Mouse (Mus musculus) spleen, adult 2 months (tissue): ENCODE measurements around the gene Man2b2.
A peak's percentile ranks its signal among the peaks of the same experiment; 100 is the strongest.
"Not testable (repeated sequence)": the region's sequence is repeated elsewhere in the genome, so short reads cannot be mapped to it uniquely, and the experiment has no call there.

Experiments
- CTCF ChIP-seq: fragments of 200-500 bp; IDR thresholded peaks from 2 replicates; pipeline ENCODE4 v1.5.1; 2011; ENCODE audit warnings: mild to moderate bottlenecking, inconsistent platforms; ENCODE audit not compliant: insufficient read depth, insufficient read length, insufficient replicate concordance; ENCODE audit errors: extremely low read depth
- POLR2A ChIP-seq: fragments of 200-500 bp; IDR thresholded peaks from 2 replicates; pipeline ENCODE4 v1.6.1; 2011; ENCODE audit warnings: low read depth, low read length, inconsistent platforms

DNA sequence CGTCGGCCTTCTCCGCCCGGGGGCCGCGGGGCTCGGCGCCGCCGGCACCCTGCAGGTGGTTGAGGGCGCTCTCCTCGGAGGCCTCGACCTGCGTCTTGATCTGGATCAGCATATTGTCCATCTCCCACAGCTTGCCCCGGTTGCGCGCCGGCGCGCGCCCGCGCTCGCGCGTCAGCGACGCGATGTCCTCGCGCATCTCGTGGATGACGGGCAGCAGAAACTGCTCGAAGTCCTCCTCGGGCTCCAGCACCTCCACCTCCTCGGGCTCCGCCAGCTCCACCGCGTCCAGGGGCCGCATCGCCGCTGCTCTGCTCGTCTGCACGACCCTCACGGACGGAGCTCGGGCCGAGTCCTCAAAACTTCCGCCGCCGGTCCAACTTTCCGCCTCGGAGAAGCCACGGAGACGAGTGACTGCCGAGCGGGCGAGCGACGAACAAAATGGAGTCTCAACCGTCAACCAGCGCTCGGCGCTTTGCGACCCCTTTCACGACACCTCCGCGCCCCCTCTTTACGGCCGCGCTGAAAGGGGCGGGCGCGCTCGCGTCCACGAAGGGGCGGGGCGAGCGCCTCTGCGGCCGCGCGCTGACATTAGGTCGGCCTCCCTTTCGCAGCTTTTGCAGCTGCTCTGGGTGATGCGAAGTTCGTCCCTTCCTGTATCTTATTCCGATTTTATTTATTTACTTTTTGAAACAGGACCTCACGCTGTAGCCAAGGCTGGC, 34.0 kb downstream of the Man2b2 start, which contains the start of gene Mrfap1:
- TF ChIP-seq CTCF, result not testable (repeated sequence)
- peak; percentile 78 for TF ChIP-seq POLR2A
